Mouse (Mus musculus) ovary, postnatal 10 days (tissue): ENCODE data around the gene Skiv2l.

ENCODE experiments used
- DNase-seq: peaks from one replicate; pipeline ENCODE4 v3.0.0; 2022; ENCODE audit warnings: low spot score

Gene Skiv2l

GRCm38 (mm10) chr17:34849722-34850516 is at the start of gene Skiv2l, which contains the start of gene Nelfe:
TSS of gene Skiv2l (minus strand) at chr17:34850210.
TSS of gene Nelfe (plus strand) at chr17:34850391.
- DNase-seq = peak; percentile 87

GRCm38 (mm10) chr17:34899053-34899889 is 49.3 kb upstream of the Skiv2l start:
- peak; percentile 38 for DNase-seq

GRCm38 (mm10) chr17:34898706-34899052 is 48.7 kb upstream of the Skiv2l start:
- no peak for DNase-seq

- peak; percentile 77 for DNase-seq
Observed at GRCm38 (mm10) chr17:34898160-34898586, 48.2 kb upstream of the Skiv2l start, which contains the start of the genes C2 and Ehmt2. TSS of gene C2 (minus strand) at chr17:34898265. TSS of gene Ehmt2 (plus strand) at chr17:34898469.

GRCm38 (mm10) chr17:34897373-34898159 is 47.6 kb upstream of the Skiv2l start:
- no peak for DNase-seq

- no peak for DNase-seq
Observed at GRCm38 (mm10) chr17:34896366-34896765, 46.4 kb upstream of the Skiv2l start.

- DNase-seq = no peak
Observed at GRCm38 (mm10) chr17:34895724-34896123, 45.7 kb upstream of the Skiv2l start.

- DNase-seq = peak; percentile 50
Observed at GRCm38 (mm10) chr17:34894801-34895530, 45.0 kb upstream of the Skiv2l start.

- DNase-seq = peak; percentile 89
Observed at GRCm38 (mm10) chr17:34894074-34894597, 44.1 kb upstream of the Skiv2l start.

GRCm38 (mm10) chr17:34893072-34893824 is 43.2 kb upstream of the Skiv2l start:
- DNase-seq = no peak

- no peak for DNase-seq
Observed at GRCm38 (mm10) chr17:34891377-34891776, 41.4 kb upstream of the Skiv2l start.

- DNase-seq = no peak
Observed at GRCm38 (mm10) chr17:34890074-34890743, 40.2 kb upstream of the Skiv2l start.

- DNase-seq = no peak
Observed at GRCm38 (mm10) chr17:34887942-34888341, 37.9 kb upstream of the Skiv2l start.

- no peak for DNase-seq
Observed at GRCm38 (mm10) chr17:34885615-34886014, 35.6 kb upstream of the Skiv2l start.

GRCm38 (mm10) chr17:34884704-34885103 is 34.7 kb upstream of the Skiv2l start:
- no peak for DNase-seq

GRCm38 (mm10) chr17:34883332-34883731 is 33.3 kb upstream of the Skiv2l start:
- no peak for DNase-seq

- no peak for DNase-seq
Observed at GRCm38 (mm10) chr17:34881683-34882310, 31.8 kb upstream of the Skiv2l start, which contains the start of gene Gm20547. TSS of gene Gm20547 (minus strand) at chr17:34882042.

GRCm38 (mm10) chr17:34881166-34881565 is 31.2 kb upstream of the Skiv2l start:
- no peak for DNase-seq

GRCm38 (mm10) chr17:34879336-34879879 is 29.4 kb upstream of the Skiv2l start, which contains the start of gene Zbtb12:
TSS of gene Zbtb12 (plus strand) at chr17:34879483.
- DNase-seq = no peak
